Mouse (Mus musculus): ENCODE measurements around the gene Gm10643.

Gm10643 gene

DNA sequence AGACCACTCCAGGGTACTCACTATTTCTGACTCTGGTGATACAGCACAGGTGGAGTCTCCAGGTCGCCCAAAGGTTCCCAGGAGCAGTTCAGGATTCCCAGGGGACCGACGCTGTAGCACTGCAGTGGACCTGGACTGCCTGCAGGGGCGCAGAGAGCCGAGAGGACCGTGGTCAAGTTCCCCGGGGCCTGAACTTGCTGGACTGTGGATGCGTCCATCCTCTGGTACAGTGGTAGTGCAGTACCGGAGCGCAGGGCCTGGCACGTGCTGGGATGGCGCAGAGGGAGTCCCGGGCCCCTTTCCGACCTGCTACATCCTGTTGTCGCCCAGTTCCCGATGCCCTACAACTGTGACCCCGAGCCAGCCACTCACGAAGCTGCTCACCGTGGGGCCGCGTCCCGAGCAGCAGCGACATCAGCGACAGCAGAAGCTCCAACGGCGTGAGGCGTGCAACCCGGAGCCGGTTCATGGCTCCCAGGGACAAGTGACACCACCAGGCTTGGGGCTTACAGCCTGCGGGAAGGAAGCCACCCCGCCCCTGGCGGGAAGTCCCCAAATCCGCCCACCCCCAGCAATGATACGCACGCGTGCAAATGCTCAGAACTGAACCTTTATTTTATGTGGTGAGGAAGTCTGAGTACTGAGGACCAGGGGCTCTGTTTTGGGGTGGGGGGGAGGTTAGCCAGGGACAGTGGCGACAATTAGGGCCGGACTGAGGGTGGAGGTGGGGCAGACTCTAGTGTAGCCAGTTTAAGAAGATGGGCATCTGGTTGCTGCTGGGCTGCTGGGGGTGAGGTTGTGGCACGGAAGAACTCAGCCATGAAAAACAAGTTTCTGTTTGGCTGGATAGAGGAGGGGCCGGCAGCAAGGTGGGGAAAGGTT lies 22.6 kb downstream of the Gm10643 start, which contains the start of gene Il27ra:
Gene Il27ra, minus strand, starts transcription at position 524 of the 882 bp plus-strand sequence.
- DNase-seq (ENCODE audit: low spot score in 2 of 2): peak in 1 of 2 experiments; percentile 34

DNA sequence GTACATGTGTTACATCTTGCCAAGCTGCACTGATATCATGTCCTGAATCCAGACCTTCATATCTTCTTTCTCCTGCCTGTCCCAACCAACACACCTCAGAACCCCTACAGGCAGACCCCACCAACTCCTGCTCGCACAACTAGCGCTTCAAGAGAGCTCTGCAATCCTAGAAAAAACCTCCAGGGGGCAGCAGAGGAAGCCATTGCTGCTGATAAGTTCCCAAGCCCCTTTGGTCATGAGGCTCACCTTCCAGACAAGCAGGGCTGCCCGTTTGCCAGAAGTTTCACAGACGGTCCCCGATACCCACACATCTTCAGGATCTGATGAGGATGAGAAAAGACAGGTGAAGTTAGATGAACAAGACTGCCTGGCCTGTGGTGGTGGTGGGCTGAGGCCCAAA lies 25.9 kb downstream of the Gm10643 start:
- peak in 1 of 2 experiments; percentile 67 for DNase-seq (ENCODE audit: low spot score in 2 of 2)

DNA sequence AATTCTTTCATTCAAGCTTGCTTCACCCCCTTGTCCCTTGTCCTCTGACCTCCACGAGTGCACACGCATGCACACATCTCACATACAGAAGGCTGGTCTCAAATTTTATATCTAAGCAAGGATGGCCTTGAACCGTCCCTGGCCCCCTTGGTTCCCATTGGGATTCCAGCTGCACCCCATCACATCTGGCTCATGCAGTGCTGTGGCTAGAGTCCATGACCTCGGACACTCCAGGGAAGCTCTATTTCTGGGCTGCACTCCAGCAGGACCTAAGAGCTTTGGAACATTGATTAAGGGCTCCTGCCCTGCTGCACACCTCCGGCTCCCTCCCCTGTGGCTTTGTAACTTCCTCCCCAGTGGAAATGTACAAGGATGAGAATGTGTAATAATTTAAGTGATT lies 26.9 kb downstream of the Gm10643 start:
- no peak for DNase-seq (ENCODE audit: low spot score in 2 of 2)

DNA sequence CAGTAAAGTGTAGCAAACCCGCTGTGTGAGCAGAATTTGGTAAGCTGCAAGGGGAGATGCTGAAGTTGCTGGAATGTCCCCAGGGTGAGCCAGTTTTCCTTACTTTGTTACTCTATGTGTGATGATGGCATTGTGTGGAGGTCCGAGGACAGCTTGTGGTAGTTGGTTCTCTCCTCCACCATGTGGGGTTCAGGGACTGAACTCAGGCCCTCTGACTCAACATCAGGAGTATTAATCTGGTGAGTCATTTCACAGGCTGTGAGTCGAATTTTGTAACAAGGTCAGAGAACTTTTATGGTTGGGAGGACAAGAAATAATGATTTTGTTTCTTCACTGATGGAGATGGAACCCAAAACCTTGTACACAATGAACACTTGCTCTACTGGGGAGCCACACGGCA lies 32.2 kb downstream of the Gm10643 start:
- DNase-seq (ENCODE audit: low spot score in 2 of 2): no peak

DNA sequence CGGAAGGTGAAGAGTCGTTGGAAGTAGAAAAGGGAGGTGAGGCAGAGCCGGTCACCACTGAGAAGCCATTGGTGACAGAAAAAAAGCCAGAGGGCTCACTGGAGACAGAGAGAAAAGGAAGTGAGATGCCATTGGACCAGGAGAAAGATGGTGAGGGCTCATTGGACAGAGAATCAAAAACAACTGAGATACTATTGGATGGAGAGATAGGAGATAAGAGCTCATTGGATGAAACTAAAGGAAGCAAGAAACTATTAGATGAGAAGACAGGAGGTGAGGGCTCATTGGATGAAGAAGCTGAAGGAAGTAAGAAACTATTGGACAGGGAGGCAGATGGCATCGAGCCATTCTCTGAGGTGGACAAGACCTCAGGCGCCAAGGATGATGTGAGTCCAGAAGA lies 35.7 kb downstream of the Gm10643 start:
- no peak for DNase-seq (ENCODE audit: low spot score in 2 of 2)

DNA sequence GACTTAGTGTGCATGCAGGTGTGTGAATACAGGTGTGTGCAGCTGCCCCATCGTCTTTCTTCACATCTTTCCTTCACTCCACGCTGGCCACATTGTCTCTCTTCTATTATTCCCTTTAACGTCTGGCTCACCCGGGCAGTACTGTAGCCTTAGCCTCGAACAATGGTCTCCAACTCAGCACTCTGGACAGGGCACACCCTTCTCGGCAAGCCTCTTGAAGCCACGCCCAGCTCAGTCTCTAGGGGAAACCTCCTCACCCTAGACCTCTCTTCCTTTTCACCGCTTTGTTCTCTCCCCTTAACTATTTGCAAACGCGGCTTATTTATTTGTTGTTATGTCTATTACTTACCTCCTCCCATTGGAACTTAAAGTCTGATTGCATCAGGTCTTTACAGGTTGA lies 37.5 kb downstream of the Gm10643 start:
- no peak for DNase-seq (ENCODE audit: low spot score in 2 of 2)

DNA sequence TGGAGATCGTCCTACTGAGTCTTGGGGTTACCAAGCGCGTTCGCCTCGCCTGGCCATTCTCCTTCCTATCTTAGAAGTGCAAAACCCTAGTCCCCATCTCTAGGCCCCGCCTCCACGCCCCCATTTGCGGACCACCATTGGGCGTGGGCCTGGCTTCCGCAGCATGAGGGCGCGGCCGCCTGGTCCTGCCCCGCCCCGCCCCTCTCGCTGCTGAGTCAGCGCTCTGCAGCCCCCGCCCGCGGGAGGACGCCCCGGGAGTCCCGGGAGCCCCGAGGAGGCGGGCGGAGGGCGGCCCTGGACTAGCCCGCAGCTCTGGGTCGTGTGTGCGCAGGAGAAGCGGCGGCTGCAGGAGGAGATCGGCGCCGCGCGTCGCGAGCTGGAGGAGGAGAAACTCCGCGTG lies 39.1 kb downstream of the Gm10643 start:
- peak in 1 of 2 experiments; percentile 54 for DNase-seq (ENCODE audit: low spot score in 2 of 2)

DNA sequence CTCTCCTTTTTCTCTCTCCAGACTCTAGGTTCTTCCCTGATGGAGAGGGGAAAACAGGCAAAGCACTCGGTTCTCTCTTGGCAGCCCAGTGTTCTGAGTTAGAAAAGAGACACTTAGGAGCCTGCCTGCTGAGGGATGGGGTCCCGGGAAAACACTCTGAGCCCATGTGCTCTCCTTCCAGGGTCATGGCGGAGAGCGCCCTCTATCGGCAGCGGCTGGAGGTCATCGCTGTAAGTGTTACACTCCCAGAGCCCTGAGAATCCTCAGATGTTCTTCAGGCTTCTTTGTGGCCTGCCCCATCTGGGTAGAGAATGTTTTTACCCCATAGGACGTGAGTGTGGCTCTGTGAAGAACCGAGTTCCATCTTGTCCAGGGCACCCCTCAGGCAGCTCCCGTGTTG lies 40.8 kb downstream of the Gm10643 start:
- peak in 1 of 2 experiments; percentile 31 for DNase-seq (ENCODE audit: low spot score in 2 of 2)

DNA sequence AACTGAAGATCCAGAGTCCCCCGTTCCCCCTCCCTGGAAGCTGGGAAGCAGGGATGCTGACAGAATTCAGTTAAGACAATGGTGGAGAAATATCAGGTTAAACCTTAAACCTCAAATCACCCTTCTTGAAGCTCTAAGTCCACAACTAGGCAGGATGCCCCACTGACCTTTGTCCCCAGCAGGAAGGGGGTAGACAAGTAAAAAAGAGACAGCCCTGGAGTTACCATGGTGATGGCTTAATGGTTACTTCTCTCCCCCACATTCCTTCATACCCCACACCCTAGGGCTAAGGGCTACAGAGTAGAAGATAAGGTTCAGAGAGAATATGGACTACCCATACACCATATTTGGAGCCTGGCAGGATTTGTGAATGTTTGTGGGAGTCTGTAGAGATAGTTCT lies 41.3 kb downstream of the Gm10643 start:
- no peak for DNase-seq (ENCODE audit: low spot score in 2 of 2)

DNA sequence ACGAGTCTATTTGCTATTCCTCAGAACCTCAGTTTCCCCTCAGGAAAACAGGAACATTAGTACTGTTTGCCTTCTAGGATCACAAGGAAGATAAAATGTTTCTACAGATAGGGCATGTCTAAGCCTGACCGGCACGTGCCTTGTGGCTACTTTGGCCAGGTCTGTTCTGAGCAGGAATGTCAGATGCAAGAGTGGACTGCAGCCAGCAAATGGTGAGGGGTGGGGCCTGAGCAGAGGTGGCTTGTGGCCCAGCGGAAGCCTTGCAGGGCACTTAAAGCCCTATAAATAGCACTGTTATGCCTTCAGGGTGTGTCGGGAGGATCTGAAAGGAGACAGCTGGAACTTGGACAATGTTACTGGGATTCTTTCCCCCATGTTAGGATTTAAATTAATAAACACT lies 41.9 kb downstream of the Gm10643 start:
- no peak for DNase-seq (ENCODE audit: low spot score in 2 of 2)

DNA sequence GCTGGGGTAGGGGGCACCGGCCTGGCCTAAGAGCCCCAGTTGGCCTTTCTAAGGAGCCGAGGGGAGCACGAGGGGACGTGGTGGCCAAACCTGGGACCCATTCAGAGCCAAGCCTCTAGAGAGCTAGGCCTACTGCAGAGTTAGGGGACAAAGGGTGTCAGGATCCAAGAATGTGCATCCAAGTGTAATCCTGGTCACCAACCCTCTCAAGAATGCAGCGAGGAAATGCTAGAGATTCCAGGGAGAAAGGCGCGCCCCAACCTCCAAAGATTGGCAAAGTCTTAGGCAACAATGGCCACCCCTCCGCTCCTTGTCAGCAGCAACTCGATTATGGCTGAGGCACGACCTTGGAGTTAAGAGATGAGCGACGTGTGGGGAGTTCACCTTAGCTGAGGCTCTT lies 43.4 kb downstream of the Gm10643 start:
- DNase-seq (ENCODE audit: low spot score in 2 of 2): no peak

DNA sequence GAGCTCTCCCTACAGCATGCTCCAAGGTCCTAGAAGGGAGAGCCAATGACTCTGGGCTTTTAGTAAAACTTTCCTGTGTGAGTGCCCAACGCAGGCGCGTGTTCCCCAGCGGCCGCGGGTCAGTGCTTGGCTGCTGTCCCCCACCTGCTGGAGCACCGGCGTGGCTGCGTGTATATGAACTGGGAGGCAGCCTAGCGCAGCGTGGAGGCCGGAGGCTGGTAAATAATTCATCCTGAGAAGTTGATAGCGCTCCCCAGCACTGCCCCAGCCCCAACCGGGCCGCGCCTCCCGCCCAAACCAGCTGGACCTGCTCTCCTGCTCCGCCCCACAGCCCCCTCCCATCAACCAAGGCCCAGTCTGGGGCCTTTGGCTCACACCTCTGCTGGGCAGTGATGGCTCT lies 43.8 kb downstream of the Gm10643 start, which contains the start of gene Palm3:
Gene Palm3, plus strand, starts transcription at position 376 of the 400 bp plus-strand sequence.
- DNase-seq (ENCODE audit: low spot score in 2 of 2): no peak

DNA sequence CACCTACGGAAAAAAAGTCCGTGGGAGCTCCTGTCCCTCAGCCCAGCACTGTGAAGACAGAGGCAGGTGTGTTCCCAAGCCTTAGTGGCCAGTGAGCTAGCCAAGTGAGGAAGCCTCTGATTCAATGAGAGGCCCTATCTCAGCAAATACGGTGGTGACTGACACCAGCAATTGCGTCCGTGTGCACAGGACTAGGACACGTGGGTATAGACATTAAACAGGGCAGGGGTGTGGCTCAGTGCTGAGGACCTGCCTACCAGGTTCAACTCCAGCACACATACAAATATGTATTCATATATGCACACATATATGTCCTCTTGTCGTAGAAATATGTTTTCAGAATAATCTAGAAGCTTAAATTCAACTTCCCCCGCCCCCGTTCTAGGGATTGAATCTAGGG lies 45.2 kb downstream of the Gm10643 start:
- DNase-seq (ENCODE audit: low spot score in 2 of 2): no peak

DNA sequence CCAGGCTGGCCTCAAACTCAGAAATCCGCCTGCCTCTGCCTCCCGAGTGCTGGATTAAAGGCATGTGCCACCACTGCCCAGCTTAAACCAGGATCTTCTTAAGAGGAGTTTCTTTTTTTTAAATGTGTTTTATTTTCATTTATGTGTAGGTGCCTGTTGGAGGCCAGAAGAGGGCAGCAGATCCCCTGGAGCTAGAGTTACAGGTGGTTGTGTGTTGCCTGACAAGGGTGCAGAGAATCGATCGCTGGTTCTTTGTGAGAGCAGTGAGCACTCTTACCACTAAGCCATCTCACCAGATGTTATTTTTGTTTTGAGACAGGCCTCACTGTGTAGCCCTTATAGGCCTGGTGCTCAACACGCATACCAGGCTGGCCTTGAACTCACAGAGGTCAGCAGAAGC lies 49.1 kb downstream of the Gm10643 start:
- no peak for DNase-seq (ENCODE audit: low spot score in 2 of 2)

Measured in frontal cortex, postnatal 10 days (tissue).